Comparison of ENCODE assay signal across 15 mouse cellular contexts in the genomic region with DNA sequence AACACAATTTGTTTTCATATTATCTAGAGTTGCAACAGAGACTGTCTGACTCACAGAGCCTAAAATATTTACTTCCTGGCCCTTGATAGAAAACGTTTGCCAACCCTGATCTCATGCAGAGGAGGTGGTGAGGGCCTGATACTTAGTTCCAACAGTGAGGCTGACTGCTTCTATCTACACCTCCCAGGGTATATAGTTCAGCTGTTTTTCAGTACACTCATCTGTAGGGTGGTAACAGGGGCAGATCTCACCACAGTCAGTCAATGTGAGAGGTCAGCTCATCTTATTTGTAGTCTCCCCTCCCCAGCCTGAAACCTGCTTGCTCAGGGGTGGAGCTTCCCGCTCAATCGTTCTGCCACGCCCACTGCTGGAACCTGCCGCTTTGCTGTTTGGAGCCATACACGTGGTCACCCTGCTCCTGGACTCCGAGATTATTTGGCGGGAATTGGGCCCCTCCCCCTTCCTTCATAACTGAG. TPM values are rescaled to one million over a fixed set of nuclear protein-coding genes. Genes with fewer than 3 reads are reported as not detected.
DNase-seq lines count a peak whose midpoint lies in the region; ATAC-seq and TF ChIP-seq lines count a peak whose summit lies in the region.
"Not testable (repeated sequence)": the region's sequence is repeated elsewhere in the genome, so short reads cannot be mapped to it uniquely, and the experiment has no call there.
"Had no signal": no experiment of that assay in that cellular context is flagged by ENCODE, and none has a peak within 500 bp of the region (broad histone marks: within the 10 kb centered on the region; RNA-seq: fewer than 3 reads in every experiment).

No protein-coding gene starts in this region.

- 6% methylated on average over 8 of the region's 8 CpGs for WGBS in heart, postnatal 0 days
- 16% methylated on average over 8 of the region's 8 CpGs for WGBS in limb, embryonic 11.5 days
- WGBS in lung, embryonic 16.5 days: 10% methylated on average over 8 of the region's 8 CpGs
- 9% methylated on average over 8 of the region's 8 CpGs for WGBS in stomach, embryonic 15.5 days

- TF ChIP-seq EP300 in heart, postnatal 0 days (IDR thresholded peaks at IDR 0.05; ENCODE audit: low read depth): not testable (repeated sequence)

- H3K4me1 ChIP-seq in bone marrow macrophage, adult 2 months (ENCODE audit: control insufficient read depth, insufficient read depth, low read length): peaks cover 24% of the 10 kb centered on the region
- H3K4me1 ChIP-seq in heart, postnatal 0 days (ENCODE audit: control insufficient read depth, insufficient read depth); limb, embryonic 11.5 days (ENCODE audit: control insufficient read depth, insufficient read depth, low read length); lung, embryonic 16.5 days (replicated peaks; ENCODE audit: control insufficient read depth, insufficient read depth, low read length); stomach, embryonic 15.5 days: not testable (repeated sequence)

- not testable (repeated sequence) for H3K27me3 ChIP-seq in heart, postnatal 0 days (ENCODE audit: control insufficient read depth, insufficient read depth, low read length); limb, embryonic 11.5 days (ENCODE audit: control insufficient read depth, insufficient read depth, low read length); lung, embryonic 16.5 days (ENCODE audit: control insufficient read depth, insufficient read depth, low read depth, low read length); stomach, embryonic 15.5 days (replicated peaks)

- H3K9me3 ChIP-seq in heart, postnatal 0 days (replicated peaks; ENCODE audit: control insufficient read depth, low read length); limb, embryonic 11.5 days (ENCODE audit: control insufficient read depth, low read length); lung, embryonic 16.5 days (ENCODE audit: control insufficient read depth, low read length); stomach, embryonic 15.5 days: not testable (repeated sequence)

- H3K4me2 ChIP-seq in heart, postnatal 0 days (ENCODE audit: low read depth, low read length): peak overlapping the region; percentile 23; the same call in 1 of the 2 replicates
- not testable (repeated sequence) for H3K4me2 ChIP-seq in limb, embryonic 11.5 days (ENCODE audit: low read depth, severe bottlenecking); lung, embryonic 16.5 days (ENCODE audit: low read depth, low read length); stomach, embryonic 15.5 days

- not testable (repeated sequence) for H3K36me3 ChIP-seq in heart, postnatal 0 days (replicated peaks; ENCODE audit: control insufficient read depth, insufficient read depth, low read length); limb, embryonic 11.5 days (ENCODE audit: control insufficient read depth, insufficient read depth, low read length); lung, embryonic 16.5 days (ENCODE audit: control insufficient read depth, insufficient read depth, low read length); stomach, embryonic 15.5 days

- ATAC-seq in heart, postnatal 0 days (ENCODE audit: insufficient read depth, low read depth): peak; percentile 87
- 0 out of 2 replicates have a peak, but pooled peaks have one; percentile 35 for ATAC-seq in limb, embryonic 11.5 days (ENCODE audit: insufficient number of reproducible peaks, low FRiP score, low TSS enrichment, low read depth)
- ATAC-seq in lung, embryonic 16.5 days (ENCODE audit: low read depth): peak; percentile 82
- peak; percentile 56 for ATAC-seq in stomach, embryonic 15.5 days (ENCODE audit: insufficient read depth, low FRiP score, low read depth)

- DNase-seq in Muller cell, postnatal 12 days (ENCODE audit: inconsistent ontology term): peak; percentile 64
- DNase-seq in heart, adult 11 months: peak; percentile 97
- DNase-seq in heart, postnatal 0 days (ENCODE audit: low spot score): peak; percentile 74
- DNase-seq in kidney, adult 18-20 months: peak; percentile 27
- DNase-seq in limb, embryonic 11.5 days (ENCODE audit: low spot score): not testable (repeated sequence)

- TF ChIP-seq CTCF in bone marrow macrophage, adult 2 months (IDR thresholded peaks at IDR 0.05; ENCODE audit: low read depth, low read length); heart, postnatal 0 days (IDR thresholded peaks at IDR 0.05; ENCODE audit: low read depth): not testable (repeated sequence)

- not testable (repeated sequence) for H3K9ac ChIP-seq in heart, postnatal 0 days (replicated peaks; ENCODE audit: low read depth, low read length); limb, embryonic 11.5 days (ENCODE audit: low read length); lung, embryonic 16.5 days (ENCODE audit: low read length); stomach, embryonic 15.5 days

- H3K4me3 ChIP-seq in bone marrow macrophage, adult 2 months (ENCODE audit: insufficient read depth, low read length); heart, postnatal 0 days (ENCODE audit: low read depth, low read length); limb, embryonic 11.5 days (ENCODE audit: low read depth, low read length); lung, embryonic 16.5 days (ENCODE audit: low read length); stomach, embryonic 15.5 days (replicated peaks): not testable (repeated sequence)

- peak overlapping the region; percentile 35 for H3K27ac ChIP-seq in bone marrow macrophage, adult 2 months (ENCODE audit: insufficient read depth, low read depth, low read length)
- H3K27ac ChIP-seq in heart, postnatal 0 days (ENCODE audit: low read depth): peak overlapping the region; percentile 25; the same call in 1 of the 2 replicates
- not testable (repeated sequence) for H3K27ac ChIP-seq in limb, embryonic 11.5 days (replicated peaks; ENCODE audit: low read depth, low read length); lung, embryonic 16.5 days (ENCODE audit: low read length); stomach, embryonic 15.5 days

- not testable (repeated sequence) for TF ChIP-seq POLR2A in bone marrow macrophage, adult 2 months (IDR thresholded peaks at IDR 0.05; ENCODE audit: borderline replicate concordance, low read depth, low read length)

RNA-seq across cellular contexts. Expression of gene Sema5a, which starts 11.9 kb away (rescaled TPM):
- 0.28 TPM in 1 of 2 replicates, not detected in the other for polyA plus RNA-seq in bone marrow macrophage, adult 2 months (2012; ENCODE audit: insufficient read depth, insufficient read length, missing spikeins)
- total RNA-seq in heart, postnatal 0 days (2014; rRNA removed; ENCODE audit: low replicate concordance): 11.5 and 36.6 TPM in 2 replicates
- polyA plus RNA-seq in heart, postnatal 0 days (2015; fragmentation: Nextera tagmentation; extraction: Ambion mirVana): 3.3 and 3.7 TPM in 2 replicates
- polyA plus RNA-seq in limb, embryonic 11.5 days (2014; fragmentation: Nextera tagmentation; extraction: Ambion mirVana): 21.4 and 24.2 TPM in 2 replicates
- polyA plus RNA-seq in lung, embryonic 16.5 days (2015; fragmentation: Nextera tagmentation; extraction: Ambion mirVana): 13.6 and 14.0 TPM in 2 replicates
- 17.5 and 18.8 TPM in 2 replicates for polyA plus RNA-seq in stomach, embryonic 15.5 days (2015; fragmentation: Nextera tagmentation; extraction: Ambion mirVana)
- total RNA-seq: megakaryocyte-erythroid progenitor cell, adult 5-6 weeks; monocyte, adult 5-6 weeks had no signal

RNA-seq across cellular contexts. Expression of gene Tas2r119, which starts 55.6 kb away (rescaled TPM):
- polyA plus RNA-seq in bone marrow macrophage, adult 2 months (2012; ENCODE audit: insufficient read depth, insufficient read length, missing spikeins): not detected in 2 replicates
- not detected in 2 replicates for total RNA-seq in heart, postnatal 0 days (2014; rRNA removed; ENCODE audit: low replicate concordance)
- polyA plus RNA-seq in heart, postnatal 0 days (2015; fragmentation: Nextera tagmentation; extraction: Ambion mirVana): not detected in 2 replicates
- not detected in 2 replicates for polyA plus RNA-seq in limb, embryonic 11.5 days (2014; fragmentation: Nextera tagmentation; extraction: Ambion mirVana)
- not detected in 2 replicates for polyA plus RNA-seq in lung, embryonic 16.5 days (2015; fragmentation: Nextera tagmentation; extraction: Ambion mirVana)
- polyA plus RNA-seq in stomach, embryonic 15.5 days (2015; fragmentation: Nextera tagmentation; extraction: Ambion mirVana): not detected in 2 replicates
- total RNA-seq: left cerebral cortex, postnatal 10 days; megakaryocyte-erythroid progenitor cell, adult 5-6 weeks; monocyte, adult 5-6 weeks had no signal
- polyA plus RNA-seq: forebrain, embryonic 14.5 days; hindbrain, embryonic 11.5 days; intestine, postnatal 0 days; neural tube, embryonic 15.5 days had no signal

Comparison
In these comparisons a context has a peak if more than half of its experiments do, and no peak if none do; other contexts are left out.
1. ATAC-seq: peak in every context shown above with its lines; median percentile 87 in heart, postnatal 0 days; 82 in lung, embryonic 16.5 days; 56 in stomach, embryonic 15.5 days; 35 in limb, embryonic 11.5 days.